In the genomic region with DNA sequence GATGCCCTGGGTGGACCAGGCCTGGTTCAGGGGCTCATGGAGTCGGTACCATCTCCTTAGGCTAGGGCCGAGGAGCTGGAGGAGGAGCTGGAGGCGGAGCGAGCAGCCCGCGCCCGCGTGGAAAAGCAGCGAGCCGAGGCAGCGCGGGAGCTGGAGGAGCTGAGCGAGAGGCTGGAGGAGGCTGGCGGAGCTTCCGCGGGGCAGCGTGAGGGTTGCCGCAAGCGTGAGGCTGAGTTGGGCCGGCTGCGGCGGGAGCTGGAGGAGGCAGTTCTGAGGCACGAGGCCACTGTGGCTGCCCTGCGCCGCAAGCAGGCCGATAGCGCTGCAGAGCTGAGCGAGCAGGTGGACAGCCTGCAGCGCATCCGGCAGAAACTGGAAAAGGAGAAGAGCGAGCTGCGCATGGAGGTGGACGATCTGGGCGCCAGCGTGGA, we compare ENCODE assay signal across 8 mouse cellular contexts. TPM values are rescaled to one million over a fixed set of nuclear protein-coding genes. Genes with fewer than 3 reads are reported as not detected.
A peak's percentile ranks its signal among the peaks of the same experiment; 100 is the strongest.
DNase-seq lines count a peak whose midpoint lies in the region; ATAC-seq and TF ChIP-seq lines count a peak whose summit lies in the region.

No protein-coding gene starts in this region.

- no peak overlapping the region for H3K27ac ChIP-seq in forebrain, embryonic 11.5 days (ENCODE audit: low read depth, low read length)
- H3K27ac ChIP-seq in intestine, postnatal 0 days (ENCODE audit: low read depth, low read length): no peak overlapping the region
- H3K27ac ChIP-seq in lung, postnatal 0 days (ENCODE audit: low read length): no peak overlapping the region

- peak overlapping the region; percentile 29 for H3K4me3 ChIP-seq in forebrain, embryonic 11.5 days (ENCODE audit: low read depth, low read length)
- H3K4me3 ChIP-seq in intestine, postnatal 0 days (ENCODE audit: low read depth, low read length): peak overlapping the region; percentile 32
- peak overlapping the region; percentile 19; the same call in 1 of the 2 replicates for H3K4me3 ChIP-seq in lung, postnatal 0 days (ENCODE audit: low read depth, low read length)

- no peak for TF ChIP-seq EP300 in lung, postnatal 0 days (IDR thresholded peaks at IDR 0.05)

- H3K9me3 ChIP-seq in forebrain, embryonic 11.5 days (ENCODE audit: control insufficient read depth, low read length): no peaks in the 10 kb centered on the region
- no peaks in the 10 kb centered on the region for H3K9me3 ChIP-seq in intestine, postnatal 0 days (ENCODE audit: control insufficient read depth)
- H3K9me3 ChIP-seq in lung, postnatal 0 days (ENCODE audit: low read length): no peaks in the 10 kb centered on the region

- H3K27me3 ChIP-seq in forebrain, embryonic 11.5 days (ENCODE audit: control insufficient read depth, insufficient read depth, low read length): peaks cover 57% of the 10 kb centered on the region
- H3K27me3 ChIP-seq in intestine, postnatal 0 days (replicated peaks; ENCODE audit: control insufficient read depth, insufficient read depth, low read length): 0 out of 2 replicates have a peak, but pooled peaks cover 7% of the 10 kb centered on the region
- peaks cover 16% of the 10 kb centered on the region; the same call in 1 of the 2 replicates for H3K27me3 ChIP-seq in lung, postnatal 0 days (replicated peaks; ENCODE audit: insufficient read depth, low read length)

- peak overlapping the region; percentile 60 for H3K4me2 ChIP-seq in forebrain, embryonic 11.5 days (ENCODE audit: low read depth, low read length, severe bottlenecking)
- H3K4me2 ChIP-seq in intestine, postnatal 0 days (replicated peaks; ENCODE audit: low read depth): peak overlapping the region; percentile 67
- H3K4me2 ChIP-seq in lung, postnatal 0 days (replicated peaks; ENCODE audit: low read depth, low read length): peak overlapping the region; percentile 54

- WGBS in forebrain, embryonic 11.5 days: 1% methylated on average over 35 of the region's 35 CpGs
- 5% methylated on average over 31 of the region's 35 CpGs for WGBS in intestine, postnatal 0 days
- 6% methylated on average over 33 of the region's 35 CpGs for WGBS in lung, postnatal 0 days

- TF ChIP-seq CTCF in intestine, postnatal 0 days (IDR thresholded peaks at IDR 0.05; ENCODE audit: low read depth): peak; percentile 15; the same call in 1 of the 2 replicates
- TF ChIP-seq CTCF in lung, postnatal 0 days (IDR thresholded peaks at IDR 0.05): no peak

- H3K36me3 ChIP-seq in forebrain, embryonic 11.5 days (ENCODE audit: control insufficient read depth, insufficient read depth, low read length): no peaks in the 10 kb centered on the region
- H3K36me3 ChIP-seq in intestine, postnatal 0 days (ENCODE audit: control insufficient read depth, insufficient read depth): peaks cover 42% of the 10 kb centered on the region
- H3K36me3 ChIP-seq in lung, postnatal 0 days (ENCODE audit: insufficient read depth, low read length): no peaks in the 10 kb centered on the region

- peak; percentile 53 for DNase-seq in layer of hippocampus, adult 11-12 months (ENCODE audit: low spot score)
- DNase-seq in layer of hippocampus, adult 9-11 months: no peak
- peak; percentile 42 for DNase-seq in brain, embryonic 18.5 days (ENCODE audit: low read depth, low spot score)
- peak; percentile 74 for DNase-seq in forebrain, embryonic 11.5 days (ENCODE audit: low spot score)
- peak; percentile 63 for DNase-seq in lung, postnatal 0 days (ENCODE audit: low spot score)
- peak; percentile 69 to 70 for DNase-seq in right cerebral cortex, adult 2 months (ENCODE audit: low spot score in 2 of 2)
- DNase-seq in MN1 (ENCODE audit: low spot score): no peak

- peaks cover 4% of the 10 kb centered on the region; the same call in 1 of the 2 replicates for H3K4me1 ChIP-seq in forebrain, embryonic 11.5 days (replicated peaks; ENCODE audit: control insufficient read depth, insufficient read depth, low read length)
- H3K4me1 ChIP-seq in intestine, postnatal 0 days (replicated peaks; ENCODE audit: control insufficient read depth, insufficient read depth, low read length): 0 out of 2 replicates have a peak, but pooled peaks cover 5% of the 10 kb centered on the region
- peaks cover 8% of the 10 kb centered on the region for H3K4me1 ChIP-seq in lung, postnatal 0 days (ENCODE audit: insufficient read depth, low read depth, low read length)

- peak overlapping the region; percentile 61 for H3K9ac ChIP-seq in forebrain, embryonic 11.5 days (ENCODE audit: low read length)
- H3K9ac ChIP-seq in intestine, postnatal 0 days (ENCODE audit: low read depth, low read length): no peak overlapping the region
- no peak overlapping the region for H3K9ac ChIP-seq in lung, postnatal 0 days (replicated peaks; ENCODE audit: low read depth)

- ATAC-seq in forebrain, embryonic 11.5 days (replicated peaks; ENCODE audit: low FRiP score): peak; percentile 31; the same call in 1 of the 2 replicates
- ATAC-seq in intestine, postnatal 0 days: no peak
- ATAC-seq in lung, postnatal 0 days: peak; percentile 18

RNA-seq across cellular contexts. Expression of gene Myh7b, which starts 18.2 kb away (rescaled TPM):
- 0.27 and 0.31 TPM in 2 replicates for polyA plus RNA-seq in forebrain, embryonic 11.5 days (2014; fragmentation: Nextera tagmentation; extraction: Ambion mirVana)
- 2.7 and 2.8 TPM in 2 replicates for polyA plus RNA-seq in intestine, postnatal 0 days (2015; fragmentation: Nextera tagmentation; extraction: Ambion mirVana)
- polyA plus RNA-seq in lung, postnatal 0 days (2015; fragmentation: Nextera tagmentation; extraction: Ambion mirVana): 0.38 and 0.54 TPM in 2 replicates

RNA-seq across cellular contexts. Expression of gene Gss, which starts 36.6 kb away (rescaled TPM):
- polyA plus RNA-seq in forebrain, embryonic 11.5 days (2014; fragmentation: Nextera tagmentation; extraction: Ambion mirVana): 18.1 and 22.3 TPM in 2 replicates
- 210 and 219 TPM in 2 replicates for polyA plus RNA-seq in intestine, postnatal 0 days (2015; fragmentation: Nextera tagmentation; extraction: Ambion mirVana)
- polyA plus RNA-seq in lung, postnatal 0 days (2015; fragmentation: Nextera tagmentation; extraction: Ambion mirVana): 37.1 and 39.4 TPM in 2 replicates

Comparison
In these comparisons a context has a peak if more than half of its experiments do, and no peak if none do; other contexts are left out.
1. DNase-seq: peak in layer of hippocampus, adult 11-12 months (single experiment), brain, embryonic 18.5 days (single experiment), forebrain, embryonic 11.5 days (single experiment), lung, postnatal 0 days (single experiment) and right cerebral cortex, adult 2 months (2 of 2); none in layer of hippocampus, adult 9-11 months (single experiment) and MN1 (single experiment).
2. Peak in every context shown above with its lines, with median percentiles within 50 percentile points of each other: H3K4me2 ChIP-seq and H3K4me3 ChIP-seq.